Mouse (Mus musculus): ENCODE measurements at regions not wholly inside any gene's neighbourhood (a gene's known extent, or its start where the extent isn't known, plus 50 kb on each side); places are given as distances from the start of the nearest gene placed in this dataset.
"Not testable (repeated sequence)": the region's sequence is repeated elsewhere in the genome, so short reads cannot be mapped to it uniquely, and the experiment has no call there.

GRCm38 (mm10) chr10:111354607-111355006 is 56.1 kb downstream of the Bbs10 start:
- DNase-seq, result peak; percentile 42
- intact Hi-C loops (cut with DNase I), result no loop called here

GRCm38 (mm10) chr10:111358340-111358739 is 59.9 kb downstream of the Bbs10 start:
- intact Hi-C loops (cut with DNase I), result not testable (repeated sequence)

GRCm38 (mm10) chr10:111361749-111362435 is 63.4 kb downstream of the Bbs10 start:
- intact Hi-C loops (cut with DNase I), result no loop called here
- DNase-seq, result no peak

More at GRCm38 (mm10) chr10:111358340-111358739, 59.9 kb downstream of the Bbs10 start:
- not testable (repeated sequence) for DNase-seq

- intact Hi-C loops (cut with DNase I), result no loop called here
- no peak for DNase-seq
Observed at GRCm38 (mm10) chr10:111363729-111364617, 65.5 kb downstream of the Bbs10 start.

- intact Hi-C loops (cut with DNase I), result no loop called here
- DNase-seq, result no peak
Observed at GRCm38 (mm10) chr10:111365011-111365410, 66.5 kb downstream of the Bbs10 start.

GRCm38 (mm10) chr10:111369046-111369445 is 70.6 kb downstream of the Bbs10 start:
- DNase-seq; intact Hi-C loops (cut with DNase I): not testable (repeated sequence)

- intact Hi-C loops (cut with DNase I), result no loop called here
- DNase-seq, result no peak
Observed at GRCm38 (mm10) chr10:111378047-111378618, 79.7 kb downstream of the Bbs10 start.

GRCm38 (mm10) chr10:111381689-111382088 is 83.2 kb downstream of the Bbs10 start:
- intact Hi-C loops (cut with DNase I), result no loop called here
- DNase-seq, result peak; percentile 70

- intact Hi-C loops (cut with DNase I), result no loop called here
- DNase-seq, result peak; percentile 24
Observed at GRCm38 (mm10) chr10:111382206-111382930, 83.9 kb downstream of the Bbs10 start.

- no peak for DNase-seq
- intact Hi-C loops (cut with DNase I), result no loop called here
Observed at GRCm38 (mm10) chr10:111385561-111385960, 87.1 kb downstream of the Bbs10 start.

GRCm38 (mm10) chr10:111387869-111388538 is 85.0 kb upstream of the Nap1l1 start:
- peak; percentile 49 for DNase-seq
- intact Hi-C loops (cut with DNase I), result no loop called here

- peak; percentile 17 for DNase-seq
- intact Hi-C loops (cut with DNase I), result no loop called here
Observed at GRCm38 (mm10) chr10:111388545-111389320, 84.3 kb upstream of the Nap1l1 start.

- peak; percentile 49 for DNase-seq
- intact Hi-C loops (cut with DNase I), result loop anchor here (5.0 kb wide), 1 partner anchor 413 kb away; no protein-coding TSS in a partner anchor
Observed at GRCm38 (mm10) chr10:111389890-111390289, 83.1 kb upstream of the Nap1l1 start.

GRCm38 (mm10) chr10:111394421-111394820 is 78.6 kb upstream of the Nap1l1 start:
- intact Hi-C loops (cut with DNase I), result loop anchor here (5.0 kb wide), 1 partner anchor 417 kb away; no protein-coding TSS in a partner anchor
- DNase-seq, result no peak

- no peak for DNase-seq
- intact Hi-C loops (cut with DNase I), result no loop called here
Observed at GRCm38 (mm10) chr10:111405071-111405470, 68.0 kb upstream of the Nap1l1 start.

- intact Hi-C loops (cut with DNase I), result no loop called here
- DNase-seq, result no peak
Observed at GRCm38 (mm10) chr10:111408887-111409286, 64.1 kb upstream of the Nap1l1 start.

- no peak for DNase-seq
Observed at GRCm38 (mm10) chr10:111409497-111409896, 63.5 kb upstream of the Nap1l1 start.

GRCm38 (mm10) chr10:111410121-111410520 is 62.9 kb upstream of the Nap1l1 start:
- intact Hi-C loops (cut with DNase I), result no loop called here
- no peak for DNase-seq

More at GRCm38 (mm10) chr10:111409497-111409896, 63.5 kb upstream of the Nap1l1 start:
- intact Hi-C loops (cut with DNase I), result no loop called here

GRCm38 (mm10) chr10:111411533-111411932 is 61.5 kb upstream of the Nap1l1 start:
- DNase-seq, result no peak
- intact Hi-C loops (cut with DNase I), result no loop called here
